Mouse (Mus musculus) megakaryocyte, adult 5-6 weeks (primary cell): ENCODE measurements around the gene Ankmy2. TPM values are rescaled to one million over a fixed set of nuclear protein-coding genes. Genes with fewer than 3 reads are reported as not detected.

ENCODE experiments used
- ATAC-seq: 2 replicates; pipeline ENCODE4 v1.8.0; 2016; ENCODE audit warnings: mild to moderate bottlenecking, inconsistent platforms; ENCODE audit not compliant: poor library complexity, severe bottlenecking
- total RNA-seq, 2 experiments: library from RNA; stranded (forward) in 1 of 2; stranded (reverse) in 1 of 2; fragments of 153-499, 151-499 nt in 1 of 2; fragments of 221-1000, 200-1000 nt in 1 of 2; gene quantifications; 2 replicates each; pipeline versions ENCODE4 v1.2.3 to v1.2.4; 2015 to 2017

Gene Ankmy2
- total RNA-seq, 2 experiments from 2014 or later: 13.8 to 21.6 TPM

DNA sequence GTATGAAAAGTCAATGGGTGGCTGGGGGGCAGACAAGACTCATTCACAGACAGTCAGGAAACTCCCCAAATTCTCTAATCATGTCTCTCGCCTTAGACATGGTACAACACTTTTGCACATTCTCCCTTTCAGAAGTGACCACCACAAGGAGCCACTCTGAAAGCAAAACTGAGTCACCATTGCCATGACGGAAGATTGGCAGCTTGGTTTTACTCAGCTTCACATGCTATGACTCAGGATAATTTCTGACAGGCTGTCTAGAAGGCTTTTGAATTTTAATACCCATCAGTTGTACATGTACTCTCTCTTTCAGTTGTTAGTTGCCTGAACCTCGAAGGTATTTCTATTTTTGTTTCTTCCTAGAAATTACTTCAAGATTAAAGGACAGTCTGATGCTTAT is 84.3 kb downstream of the Ankmy2 start:
- no peak for ATAC-seq

Other genes starting within 250 kb of the Ankmy2 start
- gene Agr3, start 231.5 kb upstream of the Ankmy2 start, total RNA-seq (2015): not detected in 2 replicates
- gene Agr3, start 231.5 kb upstream of the Ankmy2 start, total RNA-seq (2017): not detected in 2 replicates
- not detected in 2 replicates for gene Agr2, start 164.2 kb upstream of the Ankmy2 start, total RNA-seq (2015)
- gene Agr2, start 164.2 kb upstream of the Ankmy2 start, total RNA-seq (2017): not detected in 2 replicates
- gene Tspan13, start 114.6 kb upstream of the Ankmy2 start, total RNA-seq (2015): 28.8 and 30.4 TPM in 2 replicates
- 20.3 and 21.4 TPM in 2 replicates for gene Tspan13, start 114.6 kb upstream of the Ankmy2 start, total RNA-seq (2017)
- 26.5 and 30.0 TPM in 2 replicates for gene Bzw2, start 966 bp downstream of the Ankmy2 start, total RNA-seq (2015)
- gene Bzw2, start 966 bp downstream of the Ankmy2 start, total RNA-seq (2017): 20.0 and 24.5 TPM in 2 replicates
- gene Lrrc72, start 96.3 kb downstream of the Ankmy2 start, total RNA-seq (2015): 0.22 TPM in 1 of 2 replicates, not detected in the other
- not detected in 2 replicates for gene Lrrc72, start 96.3 kb downstream of the Ankmy2 start, total RNA-seq (2017)
- gene Sostdc1, start 157.0 kb downstream of the Ankmy2 start, total RNA-seq (2015): not detected in 2 replicates
- gene Sostdc1, start 157.0 kb downstream of the Ankmy2 start, total RNA-seq (2017): not detected in 2 replicates
- gene Ispd, start 224.3 kb downstream of the Ankmy2 start, total RNA-seq (2015): 0.49 and 1.1 TPM in 2 replicates
- 0.81 TPM in 1 of 2 replicates, not detected in the other for gene Ispd, start 224.3 kb downstream of the Ankmy2 start, total RNA-seq (2017)
- gene D630036H23Rik, start 225.1 kb downstream of the Ankmy2 start, total RNA-seq (2015): not detected in 2 replicates
- not detected in 2 replicates for gene D630036H23Rik, start 225.1 kb downstream of the Ankmy2 start, total RNA-seq (2017)